Mouse (Mus musculus) bone marrow macrophage, adult 2 months (primary cell): ENCODE measurements around the gene Eml2. TPM values are rescaled to one million over a fixed set of nuclear protein-coding genes. Genes with fewer than 3 reads are reported as not detected.

Experiments used
- H3K27ac ChIP-seq: 2 replicates; pipeline ENCODE4 v1.5.1; 2012; ENCODE audit warnings: low read depth, low read length; ENCODE audit not compliant: insufficient read depth
- H3K4me1 ChIP-seq: 2 replicates; pipeline ENCODE4 v1.6.1; 2012; ENCODE audit warnings: low read length; ENCODE audit not compliant: control insufficient read depth, insufficient read depth
- H3K4me3 ChIP-seq: 2 replicates; pipeline ENCODE4 v1.5.1; 2012; ENCODE audit warnings: mild to moderate bottlenecking, low read length, moderate library complexity; ENCODE audit not compliant: insufficient read depth
- CTCF ChIP-seq: IDR thresholded peaks from 2 replicates; pipeline ENCODE4 v1.5.1; 2012; ENCODE audit warnings: low read depth, mild to moderate bottlenecking, low read length, moderate library complexity
- POLR2A ChIP-seq: IDR thresholded peaks from 2 replicates; pipeline ENCODE4 v1.6.1; 2012; ENCODE audit warnings: mild to moderate bottlenecking, low read depth, low read length, borderline replicate concordance
- polyA plus RNA-seq: library from polyadenylated mRNA; stranded (reverse); fragments of >200 nt; gene quantifications from 2 replicates; pipeline ENCODE4 v1.2.4, GENCODE M21; 2012; ENCODE audit not compliant: missing spikeins, insufficient read depth, insufficient read length

The Eml2 gene
- polyA plus RNA-seq, 1 experiment = 17.8 TPM

- Histone ChIP-seq H3K27ac (no peak overlapping the region), H3K4me3 (no peak overlapping the region), H3K4me1 (peaks cover 25% of the 10 kb centered on the region)
- TF ChIP-seq POLR2A (no peak), CTCF (no peak)
Observed at GRCm38 (mm10) chr7:19253437-19253836, 77.2 kb downstream of the Eml2 start.

- Histone ChIP-seq H3K4me3 (no peak overlapping the region), H3K27ac (no peak overlapping the region), H3K4me1 (peaks cover 25% of the 10 kb centered on the region)
- TF ChIP-seq POLR2A (no peak), CTCF (no peak)
Observed at GRCm38 (mm10) chr7:19255395-19255794, 79.2 kb downstream of the Eml2 start.

Other genes starting within 250 kb of the Eml2 start
- not detected in 2 replicates for gene Nanos2, start 189.0 kb upstream of the Eml2 start, polyA plus RNA-seq
- gene Mypop, start 185.2 kb upstream of the Eml2 start, polyA plus RNA-seq = 1.0 and 1.2 TPM in 2 replicates
- gene Irf2bp1, start 172.4 kb upstream of the Eml2 start, polyA plus RNA-seq = 16.4 and 17.5 TPM in 2 replicates
- gene Foxa3, start 152.9 kb upstream of the Eml2 start, polyA plus RNA-seq = not detected in 2 replicates
- gene Sympk, start 152.0 kb upstream of the Eml2 start, polyA plus RNA-seq = 61.9 and 64.4 TPM in 2 replicates
- not detected in 2 replicates for gene Rsph6a, start 121.7 kb upstream of the Eml2 start, polyA plus RNA-seq
- 1.7 and 2.6 TPM in 2 replicates for gene Dmwd, start 100.2 kb upstream of the Eml2 start, polyA plus RNA-seq
- 2.9 and 4.2 TPM in 2 replicates for gene Dmpk, start 92.6 kb upstream of the Eml2 start, polyA plus RNA-seq
- gene Six5, start 81.8 kb upstream of the Eml2 start, polyA plus RNA-seq = 0.36 and 0.44 TPM in 2 replicates
- gene Gm4969, start 58.1 kb upstream of the Eml2 start, polyA plus RNA-seq = not detected in 2 replicates
- gene Fbxo46, start 56.6 kb upstream of the Eml2 start, polyA plus RNA-seq = 7.1 and 8.2 TPM in 2 replicates
- 10.4 and 11.8 TPM in 2 replicates for gene Qpctl, start 27.1 kb upstream of the Eml2 start, polyA plus RNA-seq
- 26.4 and 27.9 TPM in 2 replicates for gene Snrpd2, start 26.7 kb upstream of the Eml2 start, polyA plus RNA-seq
- not detected in 2 replicates for gene Gipr, start 10.3 kb upstream of the Eml2 start, polyA plus RNA-seq
- gene Gpr4, start 36.1 kb downstream of the Eml2 start, polyA plus RNA-seq = not detected in 2 replicates
- 20.0 and 22.0 TPM in 2 replicates for gene Opa3, start 51.9 kb downstream of the Eml2 start, polyA plus RNA-seq
- 178 and 187 TPM in 2 replicates for gene Vasp, start 95.4 kb downstream of the Eml2 start, polyA plus RNA-seq
- gene Ppm1n, start 103.6 kb downstream of the Eml2 start, polyA plus RNA-seq = 0.93 and 4.2 TPM in 2 replicates
- gene Rtn2, start 106.2 kb downstream of the Eml2 start, polyA plus RNA-seq = 1.4 and 2.0 TPM in 2 replicates
- gene Fosb, start 133.6 kb downstream of the Eml2 start, polyA plus RNA-seq = 0.68 TPM in 1 of 2 replicates, not detected in the other
- gene Ercc1, start 168.4 kb downstream of the Eml2 start, polyA plus RNA-seq = 30.7 and 35.4 TPM in 2 replicates
- 7.8 and 8.4 TPM in 2 replicates for gene Cd3eap, start 183.1 kb downstream of the Eml2 start, polyA plus RNA-seq
- 1.6 and 4.0 TPM in 2 replicates for gene Ppp1r13l, start 183.3 kb downstream of the Eml2 start, polyA plus RNA-seq
- gene Ercc2, start 205.6 kb downstream of the Eml2 start, polyA plus RNA-seq = 14.5 and 18.9 TPM in 2 replicates
- gene Klc3, start 227.7 kb downstream of the Eml2 start, polyA plus RNA-seq = 0.95 TPM in 1 of 2 replicates, not detected in the other
- 0.65 TPM in 1 of 2 replicates, not detected in the other for gene Ckm, start 228.4 kb downstream of the Eml2 start, polyA plus RNA-seq